Mouse (Mus musculus): Measurements from ENCODE around the gene Akap7.

DNA sequence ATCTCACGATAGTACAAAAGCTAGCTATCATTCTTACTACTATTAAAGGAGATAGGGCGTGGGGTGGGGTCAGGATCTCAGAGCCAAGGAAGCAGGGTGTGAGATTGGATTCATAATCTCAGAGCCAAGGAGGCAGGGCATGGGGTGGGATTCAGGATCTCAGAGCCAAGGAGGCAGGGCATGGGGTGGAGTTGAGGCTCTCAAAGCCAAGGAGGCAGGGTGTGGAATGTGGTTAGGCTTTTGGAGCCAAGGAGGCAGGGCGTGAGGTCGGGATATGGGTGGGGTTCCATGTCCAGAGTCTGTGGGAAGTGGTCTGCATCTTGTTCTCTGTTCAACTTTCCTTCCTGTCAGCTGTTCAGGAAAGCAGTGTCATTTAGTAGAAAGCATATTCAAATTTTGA lies 16.6 kb downstream of the Akap7 start:
- no peak for TF ChIP-seq CTCF (IDR thresholded peaks at IDR 0.05; ENCODE audit: control insufficient read depth, insufficient read depth, low read length)
- TF ChIP-seq POLR2A (IDR thresholded peaks at IDR 0.05; ENCODE audit: borderline replicate concordance, control insufficient read depth, low read depth, low read length) = no peak
